Mouse (Mus musculus) CH12.LX (cell line): ENCODE results near the gene Rangrf. TPM values are rescaled to one million over a fixed set of nuclear protein-coding genes. Genes with fewer than 3 reads are reported as not detected.

Experiments used
- DNase-seq: peaks from one replicate; pipeline ENCODE4 v3.0.0-alpha.2; 2013; ENCODE audit errors: extremely low read depth
- H3K27ac ChIP-seq: 2 replicates; pipeline ENCODE4 v1.5.1; 2012; ENCODE audit warnings: low read depth, mild to moderate bottlenecking, control low read depth, moderate library complexity; ENCODE audit not compliant: insufficient read depth
- H3K27me3 ChIP-seq: replicated peaks from 2 replicates; pipeline ENCODE3; 2012; ENCODE audit warnings: inconsistent platforms
- H3K36me3 ChIP-seq, 2 experiments: replicated peaks in 1 of 2; 2 replicates each; pipeline versions ENCODE3 to v1.6.1; 2012; ENCODE audit warnings: inconsistent platforms in 1 of 2, low read length in 1 of 2, mild to moderate bottlenecking in 1 of 2, mixed read lengths in 1 of 2, moderate library complexity in 1 of 2; ENCODE audit not compliant: control insufficient read depth in 1 of 2, insufficient read depth in 1 of 2
- H3K4me1 ChIP-seq, 2 experiments: 2 replicates each; pipeline ENCODE4 v1.6.1; 2012; ENCODE audit warnings: inconsistent platforms in 1 of 2, moderate library complexity in 1 of 2; ENCODE audit not compliant: insufficient read depth in 2 of 2, control insufficient read depth in 1 of 2
- H3K4me2 ChIP-seq: 2 replicates; pipeline ENCODE4 v1.6.1; 2012; ENCODE audit warnings: low read depth, mild to moderate bottlenecking, control low read depth; ENCODE audit not compliant: poor library complexity, insufficient read depth, severe bottlenecking
- H3K4me3 ChIP-seq, 3 experiments: fragments of 150-350 bp in 1 of 3; sonication (generic) in 1 of 3; replicated peaks in 1 of 3; 2 replicates each; pipeline versions ENCODE3 to v1.5.1; 2011 to 2012; ENCODE audit warnings: low read depth in 2 of 3, low read length in 2 of 3, mild to moderate bottlenecking in 2 of 3, moderate library complexity in 2 of 3, control low read depth in 1 of 3, improper control_type of control experiment in 1 of 3, inconsistent platforms in 1 of 3, mixed read lengths in 1 of 3; ENCODE audit not compliant: poor library complexity in 1 of 3
- H3K79me2 ChIP-seq: replicated peaks from 2 replicates; pipeline ENCODE4 v1.6.1; 2012; ENCODE audit warnings: mild to moderate bottlenecking, moderate library complexity; ENCODE audit not compliant: control insufficient read depth, poor library complexity, insufficient read depth, severe bottlenecking; ENCODE audit errors: extremely low read depth
- H3K9ac ChIP-seq: 2 replicates; pipeline ENCODE4 v1.6.1; 2012; ENCODE audit warnings: low read depth, mild to moderate bottlenecking, control low read depth, moderate library complexity; ENCODE audit not compliant: insufficient read depth
- H3K9me3 ChIP-seq: replicated peaks from 2 replicates; pipeline ENCODE3; 2012; ENCODE audit warnings: low read length, inconsistent platforms, mixed read lengths
- BHLHE40 ChIP-seq: IDR thresholded peaks from 2 replicates; pipeline ENCODE4 v1.6.1; 2011; ENCODE audit warnings: mild to moderate bottlenecking, low read depth, low read length, improper control_type of control experiment
- CHD1 ChIP-seq: IDR thresholded peaks from 2 replicates; pipeline ENCODE4 v1.6.1; 2012; ENCODE audit warnings: low read depth, low read length, improper control_type of control experiment, inconsistent platforms
- CTCF ChIP-seq, 2 experiments: IDR thresholded peaks in 1 of 2; conservative IDR thresholded peaks in 1 of 2; 2 replicates each; pipeline ENCODE4 v1.5.1; 2011 to 2012; ENCODE audit warnings: low read depth in 2 of 2, low read length in 2 of 2, improper control_type of control experiment in 1 of 2, inconsistent platforms in 1 of 2, mild to moderate bottlenecking in 1 of 2, moderate library complexity in 1 of 2
- E2F4 ChIP-seq: IDR thresholded peaks from 2 replicates; pipeline ENCODE4 v1.6.1; 2011; ENCODE audit warnings: low read depth, low read length, improper control_type of control experiment; ENCODE audit not compliant: insufficient replicate concordance
- ELF1 ChIP-seq: IDR thresholded peaks from 2 replicates; pipeline ENCODE4 v1.6.1; 2014; ENCODE audit warnings: low read depth, mild to moderate bottlenecking, inconsistent platforms, low read length, improper control_type of control experiment
- GABPA ChIP-seq: IDR thresholded peaks from 2 replicates; pipeline ENCODE4 v1.6.1; 2012; ENCODE audit warnings: low read depth, low read length, improper control_type of control experiment, inconsistent platforms; ENCODE audit not compliant: insufficient replicate concordance
- HCFC1 ChIP-seq: IDR thresholded peaks from 2 replicates; pipeline ENCODE4 v1.6.1; 2012; ENCODE audit warnings: low read depth, mild to moderate bottlenecking, inconsistent platforms, low read length, improper control_type of control experiment
- JUN ChIP-seq: IDR thresholded peaks from 2 replicates; pipeline ENCODE4 v1.6.1; 2011; ENCODE audit warnings: low read depth, mild to moderate bottlenecking, low read length, improper control_type of control experiment, moderate library complexity; ENCODE audit not compliant: insufficient read depth
- JUND ChIP-seq: conservative IDR thresholded peaks from 2 replicates; pipeline ENCODE4 v1.6.1; 2011; ENCODE audit warnings: low read depth, low read length, improper control_type of control experiment
- KAT2A ChIP-seq: IDR thresholded peaks from 2 replicates; pipeline ENCODE4 v1.6.1; 2012; ENCODE audit warnings: low read length, improper control_type of control experiment, inconsistent platforms; ENCODE audit not compliant: insufficient replicate concordance
- MAFK ChIP-seq: IDR thresholded peaks from 2 replicates; pipeline ENCODE4 v1.6.1; 2011; ENCODE audit warnings: low read length, improper control_type of control experiment; ENCODE audit not compliant: insufficient replicate concordance
- MXI1 ChIP-seq: IDR thresholded peaks from 2 replicates; pipeline ENCODE4 v1.6.1; 2011; ENCODE audit warnings: mild to moderate bottlenecking, low read depth, low read length, improper control_type of control experiment
- MYC ChIP-seq: IDR thresholded peaks from 2 replicates; pipeline ENCODE4 v1.6.1; 2011; ENCODE audit warnings: low read depth, mild to moderate bottlenecking, improper control_type of control experiment, low read length
- NELFE ChIP-seq: IDR thresholded peaks from 2 replicates; pipeline ENCODE4 v1.6.1; 2011; ENCODE audit warnings: low read depth, low read length, improper control_type of control experiment
- PAX5 ChIP-seq: IDR thresholded peaks from 2 replicates; pipeline ENCODE4 v1.6.1; 2012; ENCODE audit warnings: low read length, inconsistent platforms, mixed read lengths
- POLR2AphosphoS2 ChIP-seq: IDR thresholded peaks from 2 replicates; pipeline ENCODE4 v1.6.1; 2011; ENCODE audit warnings: low read depth, low read length, improper control_type of control experiment
- RAD21 ChIP-seq: IDR thresholded peaks from 2 replicates; pipeline ENCODE4 v1.6.1; 2011; ENCODE audit warnings: low read depth, mild to moderate bottlenecking, low read length, improper control_type of control experiment, moderate library complexity
- RCOR1 ChIP-seq: conservative IDR thresholded peaks from 2 replicates; pipeline ENCODE4 v1.6.1; 2012; ENCODE audit warnings: low read depth, mild to moderate bottlenecking, inconsistent platforms, low read length, improper control_type of control experiment
- SIN3A ChIP-seq: IDR thresholded peaks from 2 replicates; pipeline ENCODE4 v1.6.1; 2012; ENCODE audit warnings: low read length, improper control_type of control experiment, inconsistent platforms
- SMC3 ChIP-seq: IDR thresholded peaks from 2 replicates; pipeline ENCODE4 v1.6.1; 2011; ENCODE audit warnings: low read depth, low read length, improper control_type of control experiment
- TBP ChIP-seq: conservative IDR thresholded peaks from 2 replicates; pipeline ENCODE4 v1.6.1; 2011; ENCODE audit warnings: low read depth, low read length, improper control_type of control experiment
- UBTF ChIP-seq: IDR thresholded peaks from 2 replicates; pipeline ENCODE4 v1.6.1; 2012; ENCODE audit warnings: low read depth, mild to moderate bottlenecking, inconsistent platforms, low read length, improper control_type of control experiment, moderate library complexity
- ZC3H11A ChIP-seq: IDR thresholded peaks from 2 replicates; pipeline ENCODE4 v1.6.1; 2012; ENCODE audit warnings: low read depth, mild to moderate bottlenecking, inconsistent platforms, low read length, improper control_type of control experiment
- ZKSCAN1 ChIP-seq: IDR thresholded peaks from 2 replicates; pipeline ENCODE4 v1.6.1; 2012; ENCODE audit warnings: low read depth, inconsistent platforms, low read length, improper control_type of control experiment, borderline replicate concordance
- ZMIZ1 ChIP-seq: IDR thresholded peaks from 2 replicates; pipeline ENCODE4 v1.6.1; 2012; ENCODE audit warnings: low read depth, mild to moderate bottlenecking, inconsistent platforms, low read length, improper control_type of control experiment
- ZNF384 ChIP-seq: IDR thresholded peaks from 2 replicates; pipeline ENCODE4 v1.6.1; 2012; ENCODE audit warnings: low read depth, low read length, improper control_type of control experiment, inconsistent platforms
- dilution Hi-C: fragments of 300-500 bp; cut with MboI; formaldehyde crosslinking; loops from 2 replicates; pipeline ENCODE4 v1.14.3; 2020; ENCODE audit warnings: low sequenced_read_pairs; ENCODE audit not compliant: extremely low pct_unique_long_range_greater_than_20kb, extremely low pct_ligation_motif_present
- in situ Hi-C: fragments of 300-500 bp; cut with MboI; formaldehyde crosslinking; loops from 3 replicates; pipeline ENCODE4 v1.14.3; 2019; ENCODE audit warnings: low sequenced_read_pairs, low pct_ligation_motif_present, low pct_unique_long_range_greater_than_20kb, mixed read lengths
- polyA plus RNA-seq: library from polyadenylated mRNA; unstranded; fragments of >175 nt; gene quantifications from 2 replicates; pipeline ENCODE4 v1.2.1, GENCODE M21; 2012; ENCODE audit warnings: low read depth; ENCODE audit not compliant: insufficient read length
- total RNA-seq, 2 experiments: library from RNA; depleted of rRNA; stranded (reverse); fragments of 300-350 nt in 1 of 2; fragments of >200 nt in 1 of 2; gene quantifications; 2 replicates each; pipeline ENCODE4 v1.2.3; 2012 to 2014

The Rangrf gene
- total and polyA plus RNA-seq, 3 experiments = 106 to 158 (median 111) TPM

GRCm38 (mm10) chr11:68994377-68994776 is 19.4 kb upstream of the Rangrf start:
- in situ Hi-C loops = no loop called here
- Histone ChIP-seq H3K27me3 (no peaks in the 10 kb centered on the region), H3K4me3 (no peak overlapping the region), H3K9me3 (no peaks in the 10 kb centered on the region), H3K4me1 (no peaks in the 10 kb centered on the region), H3K79me2 (no peaks in the 10 kb centered on the region), H3K27ac (no peak overlapping the region), H3K36me3 (peaks cover 87 to 99% of the 10 kb centered on the region in 2 experiments), H3K4me2 (no peak overlapping the region), H3K9ac (no peak overlapping the region)
- dilution Hi-C loops = no loop called here
- no peak for TF ChIP-seq KAT2A
- TF ChIP-seq MXI1 = no peak
- TF ChIP-seq NELFE = no peak
- TF ChIP-seq MAFK = no peak
- no peak for TF ChIP-seq ZKSCAN1
- TF ChIP-seq ZC3H11A = no peak
- no peak for TF ChIP-seq MYC
- TF ChIP-seq TBP = no peak
- peak; percentile 21; the same call in 1 of the 2 replicates for TF ChIP-seq SMC3
- no peak for TF ChIP-seq POLR2AphosphoS2
- no peak for TF ChIP-seq ZNF384
- TF ChIP-seq JUN = no peak
- no peak for TF ChIP-seq CHD1
- TF ChIP-seq ELF1 = no peak
- TF ChIP-seq RAD21 = peak; percentile 21
- TF ChIP-seq PAX5 = no peak
- no peak for TF ChIP-seq E2F4
- no peak for TF ChIP-seq HCFC1
- no peak for TF ChIP-seq JUND
- no peak for TF ChIP-seq UBTF
- no peak for TF ChIP-seq BHLHE40
- TF ChIP-seq SIN3A = no peak
- peak in 1 of 2 experiments; percentile 61; a peak in 3 of 4 replicates for TF ChIP-seq CTCF (conservative IDR thresholded peaks at IDR 0.05 in 1 of 2, IDR thresholded peaks at IDR 0.05 in 1 of 2; ENCODE audit: low read depth in 2 of 2, low read length in 2 of 2)
- TF ChIP-seq RCOR1 = no peak
- TF ChIP-seq GABPA = no peak
- TF ChIP-seq ZMIZ1 = no peak
- peak; percentile 46 for DNase-seq
